Mouse (Mus musculus) liver, adult 2 months (tissue): ENCODE data around the gene Fuca1. TPM values are rescaled to one million over a fixed set of nuclear protein-coding genes. Genes with fewer than 3 reads are reported as not detected.
A peak's percentile ranks its signal among the peaks of the same experiment; 100 is the strongest.

ENCODE experiments used
- DNase-seq: peaks from one replicate; pipeline ENCODE4 v3.0.0-alpha.2; 2011; ENCODE audit warnings: low read depth, low spot score; ENCODE audit errors: extremely low read depth
- H3K27ac ChIP-seq: fragments of 200-500 bp; replicated peaks from 2 replicates; pipeline ENCODE4 v1.5.1; 2012; ENCODE audit warnings: low read depth, mild to moderate bottlenecking, control low read depth, inconsistent platforms, low read length; ENCODE audit not compliant: insufficient read depth
- H3K27me3 ChIP-seq: fragments of 200-500 bp; 2 replicates; pipeline ENCODE4 v1.6.1; 2012; ENCODE audit warnings: mild to moderate bottlenecking, moderate library complexity, low read length, inconsistent platforms; ENCODE audit not compliant: control insufficient read depth, insufficient read depth
- H3K36me3 ChIP-seq: fragments of 200-500 bp; 2 replicates; pipeline ENCODE4 v1.6.1; 2012; ENCODE audit warnings: low read length, inconsistent platforms; ENCODE audit not compliant: control insufficient read depth, insufficient read depth
- H3K4me1 ChIP-seq: fragments of 200-500 bp; 2 replicates; pipeline ENCODE4 v1.6.1; 2011; ENCODE audit warnings: low read length; ENCODE audit not compliant: control insufficient read depth, insufficient read depth
- H3K4me3 ChIP-seq: fragments of 200-500 bp; 2 replicates; pipeline ENCODE4 v1.5.1; 2011; ENCODE audit warnings: low read depth, mild to moderate bottlenecking, control low read depth, low read length, moderate library complexity; ENCODE audit not compliant: insufficient read depth
- H3K79me2 ChIP-seq: fragments of 200-500 bp; 2 replicates; pipeline ENCODE4 v1.6.1; 2012; ENCODE audit warnings: inconsistent platforms, mild to moderate bottlenecking, low read length, moderate library complexity; ENCODE audit not compliant: control insufficient read depth, insufficient read depth
- H3K9ac ChIP-seq: fragments of 200-500 bp; 2 replicates; pipeline ENCODE4 v1.6.1; 2012; ENCODE audit warnings: low read depth, mild to moderate bottlenecking, control low read depth, inconsistent platforms, low read length
- CTCF ChIP-seq: fragments of 200-500 bp; IDR thresholded peaks from 2 replicates; pipeline ENCODE4 v1.5.1; 2011; ENCODE audit warnings: low read depth, low read length, control low read depth
- POLR2A ChIP-seq: fragments of 200-500 bp; IDR thresholded peaks from 2 replicates; pipeline ENCODE4 v1.6.1; 2011; ENCODE audit warnings: low read length, control low read depth; ENCODE audit not compliant: insufficient read depth; ENCODE audit errors: extremely low read depth
- WGBS: fragments of 180-500 bp; shearing (Covaris S2); methylation state at CpG from one replicate; pipeline ENCODE4 v1.1.7; 2018; 5-methylcytosine and 5-hydroxymethylcytosine counted together
- polyA plus RNA-seq: library from polyadenylated mRNA; depleted of rRNA; stranded (reverse); fragments of >200 nt; gene quantifications from 2 replicates; pipeline ENCODE4 v1.2.3, GENCODE M21; 2012
- total RNA-seq: library from RNA; depleted of rRNA; stranded (reverse); fragments of >200 nt; gene quantifications from 2 replicates; pipeline ENCODE4 v1.2.3, GENCODE M21; 2014

Gene Fuca1
- total and polyA plus RNA-seq, 2 experiments = 46.4 to 54.9 TPM

- Histone ChIP-seq H3K79me2 (peaks cover 4% of the 10 kb centered on the region; the same call in 1 of the 2 replicates), H3K36me3 (peaks cover 9% of the 10 kb centered on the region), H3K27me3 (no peaks in the 10 kb centered on the region), H3K4me1 (peaks cover 7% of the 10 kb centered on the region), H3K27ac (no peak overlapping the region), H3K4me3 (no peak overlapping the region), H3K9ac (no peak overlapping the region)
- DNase-seq = no peak
- no peak for TF ChIP-seq POLR2A
- no peak for TF ChIP-seq CTCF
- WGBS = 78% methylated on average over 7 of the region's 7 CpGs
Observed at GRCm38 (mm10) chr4:135981524-135982063, 61.1 kb downstream of the Fuca1 start.

GRCm38 (mm10) chr4:135984556-135984955 lies 64.0 kb downstream of the Fuca1 start:
- TF ChIP-seq CTCF = no peak
- no peak for TF ChIP-seq POLR2A
- no peak overlapping the region for H3K27ac ChIP-seq
- peaks cover 8% of the 10 kb centered on the region; the same call in 1 of the 2 replicates for H3K79me2 ChIP-seq
- no peak overlapping the region for H3K4me3 ChIP-seq
- DNase-seq = no peak
- H3K36me3 ChIP-seq = no peaks in the 10 kb centered on the region; the same call in 1 of the 2 replicates
- H3K27me3 ChIP-seq = no peaks in the 10 kb centered on the region
- 81% methylated on average over 5 of the region's 5 CpGs for WGBS
- peaks cover 9% of the 10 kb centered on the region for H3K4me1 ChIP-seq
- H3K9ac ChIP-seq = no peak overlapping the region

GRCm38 (mm10) chr4:135985193-135985592 lies 64.7 kb downstream of the Fuca1 start:
- no peaks in the 10 kb centered on the region; the same call in 1 of the 2 replicates for H3K36me3 ChIP-seq

DNA sequence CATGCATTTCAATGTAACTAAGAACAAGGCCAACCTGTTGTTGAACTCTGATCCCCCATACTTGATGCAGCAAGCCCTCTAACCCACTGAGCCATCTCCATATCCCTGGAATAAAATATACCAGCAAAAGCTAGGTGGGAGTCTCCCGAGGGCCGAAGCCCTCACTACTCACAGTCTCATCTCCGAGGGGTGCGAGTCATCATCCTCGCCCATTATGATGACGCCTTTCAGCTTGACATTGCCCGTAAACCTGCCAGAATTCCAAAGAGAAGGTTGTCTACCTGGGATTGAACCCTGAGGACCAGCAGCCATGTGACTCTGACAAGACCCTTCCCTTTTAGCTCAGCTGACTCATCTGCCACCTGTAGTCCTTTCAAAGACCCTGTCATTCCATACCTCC lies 65.2 kb downstream of the Fuca1 start:
- 91% methylated on average over 7 of the region's 7 CpGs for WGBS
- TF ChIP-seq CTCF (no peak), POLR2A (no peak)
- Histone ChIP-seq H3K79me2 (peaks cover 8% of the 10 kb centered on the region; the same call in 1 of the 2 replicates), H3K9ac (no peak overlapping the region), H3K4me3 (no peak overlapping the region), H3K27ac (no peak overlapping the region), H3K36me3 (no peaks in the 10 kb centered on the region; the same call in 1 of the 2 replicates), H3K27me3 (no peaks in the 10 kb centered on the region), H3K4me1 (peaks cover 9% of the 10 kb centered on the region)
- DNase-seq = no peak

More at GRCm38 (mm10) chr4:135985193-135985592, 64.7 kb downstream of the Fuca1 start:
- Histone ChIP-seq H3K4me3 (no peak overlapping the region), H3K79me2 (peaks cover 8% of the 10 kb centered on the region; the same call in 1 of the 2 replicates), H3K27me3 (no peaks in the 10 kb centered on the region), H3K4me1 (peaks cover 9% of the 10 kb centered on the region), H3K9ac (no peak overlapping the region), H3K27ac (no peak overlapping the region)
- 72% methylated on average over 5 of the region's 5 CpGs for WGBS
- TF ChIP-seq CTCF (no peak), POLR2A (no peak)
- no peak for DNase-seq

DNA sequence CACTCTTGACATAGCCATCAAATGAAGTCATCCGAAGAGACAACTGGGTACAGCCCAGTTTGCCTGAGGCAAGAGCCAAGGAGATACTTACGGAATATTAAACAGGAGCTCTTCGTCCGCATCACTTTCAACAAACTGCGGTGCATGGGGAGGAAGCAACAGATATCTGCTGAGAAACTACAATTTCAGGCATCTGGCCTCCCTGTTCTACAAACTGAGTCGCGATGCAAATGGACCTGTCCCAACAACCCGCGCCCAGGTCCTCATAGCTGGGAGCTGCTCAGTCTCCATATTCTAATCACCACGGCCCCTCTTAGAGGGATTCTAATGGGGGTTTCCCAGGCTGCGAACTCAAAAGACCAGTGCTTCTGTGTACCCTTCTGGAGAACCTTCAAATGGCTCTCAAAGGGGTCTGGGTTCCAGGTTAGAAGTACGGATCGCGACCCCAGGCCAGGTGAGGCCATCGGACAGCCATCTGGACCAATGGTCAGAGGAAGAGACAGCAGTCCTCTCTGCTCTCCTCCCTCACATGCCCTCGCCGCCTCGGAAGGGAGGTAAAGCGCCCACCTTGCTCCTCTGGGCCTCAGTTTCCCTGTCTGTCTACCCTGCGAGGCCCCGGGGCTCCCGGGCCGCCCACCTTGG lies 65.9 kb downstream of the Fuca1 start:
- 6% methylated on average over 23 of the region's 23 CpGs for WGBS
- Histone ChIP-seq H3K4me3 (peak overlapping the region; percentile 55), H3K36me3 (no peaks in the 10 kb centered on the region; the same call in 1 of the 2 replicates), H3K27ac (peak overlapping the region; percentile 54), H3K4me1 (peaks cover 9% of the 10 kb centered on the region), H3K79me2 (peaks cover 8% of the 10 kb centered on the region; the same call in 1 of the 2 replicates), H3K27me3 (no peaks in the 10 kb centered on the region), H3K9ac (peak overlapping the region; percentile 93)
- TF ChIP-seq CTCF = no peak
- no peak for TF ChIP-seq POLR2A
- no peak for DNase-seq
